Mouse (Mus musculus) lung, embryonic 14.5 days (tissue): ENCODE data around the gene Zfp653. TPM values are rescaled to one million over a fixed set of nuclear protein-coding genes. Genes with fewer than 3 reads are reported as not detected.

Source experiments
- ATAC-seq: fragments of 200-750 bp; cut with Nextera tagmentation; 2 replicates; pipeline ENCODE4 v1.8.0; 2017; ENCODE audit warnings: mild to moderate bottlenecking, moderate TSS enrichment, moderate library complexity; ENCODE audit not compliant: insufficient read depth
- DNase-seq: peaks from one replicate; pipeline ENCODE4 v3.0.0-alpha.2; 2015
- H3K27ac ChIP-seq: fragments of 300-500 bp; sonication (generic); 2 replicates; pipeline ENCODE4 v1.5.1; 2014; ENCODE audit warnings: low read depth, mild to moderate bottlenecking, moderate library complexity
- H3K27me3 ChIP-seq: fragments of 300-500 bp; sonication (generic); 2 replicates; pipeline ENCODE4 v1.6.1; 2014; ENCODE audit warnings: low read length, control low read depth; ENCODE audit not compliant: insufficient read depth
- H3K36me3 ChIP-seq: fragments of 300-500 bp; sonication (generic); 2 replicates; pipeline ENCODE4 v1.6.1; 2014; ENCODE audit warnings: control low read depth; ENCODE audit not compliant: insufficient read depth
- H3K4me1 ChIP-seq: fragments of 300-500 bp; sonication (generic); 2 replicates; pipeline ENCODE4 v1.6.1; 2014; ENCODE audit warnings: antibody characterized with exemption, control low read depth; ENCODE audit not compliant: insufficient read depth
- H3K4me2 ChIP-seq: fragments of 300-500 bp; sonication (generic); 2 replicates; pipeline ENCODE4 v1.6.1; 2014; ENCODE audit warnings: mild to moderate bottlenecking
- H3K4me3 ChIP-seq: fragments of 300-500 bp; sonication (generic); 2 replicates; pipeline ENCODE4 v1.5.1; 2014; ENCODE audit warnings: low read depth, low read length
- H3K9ac ChIP-seq: fragments of 300-500 bp; sonication (generic); 2 replicates; pipeline ENCODE4 v1.6.1; 2014
- H3K9me3 ChIP-seq: fragments of 300-500 bp; sonication (generic); 2 replicates; pipeline ENCODE4 v1.6.1; 2016; ENCODE audit warnings: low read depth, low read length, control low read depth
- CTCF ChIP-seq: IDR thresholded peaks from 2 replicates; pipeline ENCODE4 v1.5.1; 2016; ENCODE audit warnings: antibody characterized with exemption, low read depth
- WGBS: fragments of 180-500 bp; shearing (Covaris S2); extraction: QIAGEN DNeasy Blood & Tissue Kit; methylation state at CpG from one replicate; pipeline ENCODE4 v1.1.7; 2014; 5-methylcytosine and 5-hydroxymethylcytosine counted together
- polyA plus RNA-seq: library from polyadenylated mRNA; unstranded; fragments of >200 nt; fragmentation: Nextera tagmentation; extraction: Ambion mirVana; gene quantifications from 2 replicates; pipeline ENCODE4 v1.2.1, GENCODE M21; 2014

Zfp653 gene
- polyA plus RNA-seq, 1 experiment from 2014 or later = 12.4 TPM

DNA sequence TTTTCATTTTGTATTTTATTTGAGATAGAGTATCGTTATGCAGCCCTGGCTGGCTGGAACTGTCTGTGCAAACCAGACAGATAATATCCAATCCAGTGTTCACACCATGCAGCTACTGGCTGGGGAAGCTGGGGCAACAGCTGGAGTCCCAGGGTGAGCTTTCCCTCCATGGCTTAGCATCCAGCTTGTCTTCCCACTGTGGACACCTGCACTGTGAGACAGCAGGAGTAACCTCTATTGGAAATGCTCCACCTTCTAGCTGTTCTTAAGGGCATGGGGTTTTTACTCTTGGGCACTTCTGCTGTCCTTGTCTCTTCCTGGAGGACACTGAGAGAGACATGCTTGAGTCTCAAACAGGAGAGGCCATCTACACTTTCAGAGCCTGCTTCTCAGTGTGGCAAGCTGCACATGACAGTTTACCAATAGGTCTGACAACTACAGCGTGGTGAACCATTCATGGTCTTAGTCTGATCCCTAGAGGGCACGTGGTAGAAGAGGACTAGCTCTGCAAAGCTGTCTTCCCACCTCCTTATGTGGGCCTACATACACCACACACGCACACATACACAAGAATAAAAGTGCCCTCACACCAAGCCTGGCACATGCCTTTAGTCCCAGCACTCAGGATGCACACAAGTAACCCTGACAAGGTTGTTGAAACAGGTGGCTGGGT lies 1.2 kb downstream of the Zfp653 start:
- H3K4me3 ChIP-seq = peak overlapping the region; percentile 79

DNA sequence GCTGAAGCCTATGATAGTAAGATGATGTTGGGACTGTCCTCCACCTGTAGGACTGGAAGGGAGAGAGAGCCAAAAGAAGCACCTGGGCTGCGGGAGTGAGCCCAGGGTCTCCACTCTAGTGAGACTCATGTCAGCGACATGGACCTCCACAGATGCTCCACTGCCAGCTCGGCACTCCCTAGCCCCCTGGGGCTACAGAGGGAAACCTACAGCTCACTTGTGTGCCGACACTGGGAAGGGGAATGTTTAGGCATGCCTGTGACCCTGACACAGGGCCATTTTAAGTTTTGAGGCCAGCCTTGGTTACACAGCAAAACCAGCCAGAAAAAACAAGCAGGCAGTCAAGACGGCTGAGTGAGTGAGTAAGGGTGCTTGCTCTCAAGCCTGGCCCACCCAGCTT lies 4.0 kb downstream of the Zfp653 start:
- H3K4me3 ChIP-seq = no peak overlapping the region
- no peak overlapping the region for H3K9ac ChIP-seq
- no peak overlapping the region for H3K4me2 ChIP-seq
- H3K36me3 ChIP-seq = peaks cover 56% of the 10 kb centered on the region
- H3K27me3 ChIP-seq = no peaks in the 10 kb centered on the region
- DNase-seq (no peak), ATAC-seq (no peak)
- 77% methylated on average over 5 of the region's 5 CpGs for WGBS
- H3K27ac ChIP-seq = no peak overlapping the region
- TF ChIP-seq CTCF = no peak
- no peaks in the 10 kb centered on the region for H3K9me3 ChIP-seq
- no peaks in the 10 kb centered on the region for H3K4me1 ChIP-seq

More for the DNA sequence above, 1.2 kb downstream of the Zfp653 start:
- H3K9ac ChIP-seq = peak overlapping the region; percentile 17
- no peaks in the 10 kb centered on the region for H3K9me3 ChIP-seq
- H3K36me3 ChIP-seq = peaks cover 55% of the 10 kb centered on the region
- H3K4me2 ChIP-seq = peak overlapping the region; percentile 70
- WGBS = 57% methylated on average over 4 of the region's 4 CpGs
- no peaks in the 10 kb centered on the region for H3K4me1 ChIP-seq
- ATAC-seq = peak; percentile 9; the same call in 1 of the 2 replicates
- peak; percentile 5 for DNase-seq
- TF ChIP-seq CTCF = no peak
- H3K27ac ChIP-seq = 0 out of 2 replicates have a peak overlapping the region, but pooled peaks have one; percentile 99
- no peaks in the 10 kb centered on the region for H3K27me3 ChIP-seq

DNA sequence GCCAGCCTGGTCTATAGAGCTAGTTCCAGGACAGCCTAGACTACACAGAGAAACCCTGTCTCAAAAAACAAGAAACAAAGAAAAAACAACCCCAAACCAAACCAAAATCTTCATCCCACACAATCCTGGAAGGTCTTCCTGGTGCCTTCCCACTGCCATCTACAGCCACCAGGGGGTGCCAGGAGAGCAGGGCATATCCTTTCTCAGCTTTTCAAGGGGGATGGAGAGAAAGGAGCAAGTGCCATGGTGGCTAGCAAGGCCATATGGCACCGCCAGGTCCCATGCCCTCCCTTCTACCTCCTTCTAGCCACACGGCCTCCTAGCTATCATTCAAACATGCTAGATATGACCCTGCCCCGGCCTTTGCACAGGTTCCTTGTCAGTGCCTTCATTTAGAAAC lies 4.7 kb downstream of the Zfp653 start:
- DNase-seq = peak; percentile 65
- 65% methylated on average over 3 of the region's 3 CpGs for WGBS
- no peaks in the 10 kb centered on the region for H3K4me1 ChIP-seq
- H3K9ac ChIP-seq = no peak overlapping the region
- peak; percentile 88 for TF ChIP-seq CTCF
- H3K27ac ChIP-seq = no peak overlapping the region
- H3K36me3 ChIP-seq = peaks cover 60% of the 10 kb centered on the region
- no peak overlapping the region for H3K4me2 ChIP-seq
- no peaks in the 10 kb centered on the region for H3K9me3 ChIP-seq
- no peaks in the 10 kb centered on the region for H3K27me3 ChIP-seq
- ATAC-seq = no peak
- H3K4me3 ChIP-seq = no peak overlapping the region

DNA sequence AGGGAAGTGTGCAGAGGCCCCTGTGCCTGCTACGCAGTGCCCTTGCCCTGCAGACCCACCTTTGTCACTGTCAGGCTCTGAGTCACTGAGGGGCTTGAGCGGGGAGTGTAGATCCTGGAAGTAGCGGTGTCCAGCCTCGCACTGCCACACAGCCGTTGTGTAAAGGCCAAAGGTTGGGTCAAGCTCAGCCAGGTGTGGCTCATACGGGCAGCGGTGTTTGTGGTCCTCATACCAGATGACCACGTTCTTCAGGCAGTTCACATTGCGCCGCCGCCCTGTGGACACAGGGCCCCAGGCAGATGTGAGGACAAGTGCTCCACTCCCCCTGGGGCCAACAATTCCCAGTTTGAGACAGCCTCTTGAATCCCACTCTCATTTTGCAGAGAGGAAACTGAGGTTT lies 5.5 kb downstream of the Zfp653 start:
- Histone ChIP-seq H3K4me3 (no peak overlapping the region), H3K27ac (no peak overlapping the region), H3K9me3 (no peaks in the 10 kb centered on the region), H3K4me1 (no peaks in the 10 kb centered on the region), H3K36me3 (peaks cover 60% of the 10 kb centered on the region), H3K27me3 (no peaks in the 10 kb centered on the region), H3K4me2 (no peak overlapping the region), H3K9ac (no peak overlapping the region)
- TF ChIP-seq CTCF = no peak
- DNase-seq = no peak
- WGBS = 92% methylated on average over 11 of the region's 11 CpGs
- ATAC-seq = no peak

DNA sequence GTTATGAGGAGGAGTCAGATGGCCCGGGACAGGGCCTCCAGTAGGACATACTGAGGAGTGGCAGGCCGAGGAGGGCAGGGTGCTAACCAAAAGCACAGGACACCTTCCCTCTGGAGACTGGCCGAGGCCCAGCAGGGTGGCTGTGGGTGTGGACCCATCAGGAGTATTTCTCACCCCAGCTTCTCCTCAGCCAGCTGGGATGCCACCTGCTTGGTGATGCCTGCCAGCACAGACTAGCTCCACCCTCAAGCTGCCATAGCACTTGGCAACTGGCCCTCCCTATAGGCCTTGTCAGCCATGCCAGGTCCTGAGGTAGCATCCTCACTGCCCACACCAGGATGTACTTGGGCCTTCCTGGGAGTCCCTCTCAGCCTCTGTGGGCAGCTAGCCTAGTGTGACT lies 6.8 kb downstream of the Zfp653 start:
- WGBS = 83% methylated on average over 3 of the region's 3 CpGs
- ATAC-seq = no peak

DNA sequence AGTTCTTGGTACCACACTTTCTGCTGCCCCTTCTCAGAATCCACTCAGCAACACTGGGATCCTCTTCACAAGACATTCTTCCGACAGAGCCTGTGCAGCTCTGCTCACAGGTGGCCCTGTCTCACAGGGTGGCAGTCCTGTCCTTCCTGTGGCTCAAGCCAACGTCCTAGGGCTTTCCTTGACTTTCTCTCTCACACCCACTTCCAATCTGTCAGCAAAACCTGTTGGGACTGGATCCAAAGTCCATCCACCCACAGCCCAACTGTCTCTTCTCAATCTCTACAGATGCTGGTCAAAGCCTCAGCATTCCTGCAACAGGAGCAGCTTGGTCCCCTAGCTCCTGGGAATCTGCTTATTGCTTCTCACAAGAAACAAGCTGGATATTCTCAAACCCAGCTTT lies 9.8 kb downstream of the Zfp653 start:
- H3K9me3 ChIP-seq = no peaks in the 10 kb centered on the region
- H3K27ac ChIP-seq = no peak overlapping the region
- H3K27me3 ChIP-seq = no peaks in the 10 kb centered on the region
- ATAC-seq (no peak), DNase-seq (no peak)
- no peaks in the 10 kb centered on the region for H3K4me1 ChIP-seq
- WGBS = 85% methylated on average over 2 of the region's 2 CpGs
- H3K4me2 ChIP-seq = no peak overlapping the region
- H3K4me3 ChIP-seq = no peak overlapping the region
- no peak for TF ChIP-seq CTCF
- H3K9ac ChIP-seq = no peak overlapping the region
- peaks cover 70% of the 10 kb centered on the region for H3K36me3 ChIP-seq

More for the DNA sequence above, 6.8 kb downstream of the Zfp653 start:
- Histone ChIP-seq H3K4me3 (no peak overlapping the region), H3K4me2 (no peak overlapping the region), H3K27ac (no peak overlapping the region), H3K9ac (no peak overlapping the region), H3K36me3 (peaks cover 65% of the 10 kb centered on the region), H3K4me1 (no peaks in the 10 kb centered on the region), H3K27me3 (no peaks in the 10 kb centered on the region), H3K9me3 (no peaks in the 10 kb centered on the region)
- no peak for TF ChIP-seq CTCF
- no peak for DNase-seq

DNA sequence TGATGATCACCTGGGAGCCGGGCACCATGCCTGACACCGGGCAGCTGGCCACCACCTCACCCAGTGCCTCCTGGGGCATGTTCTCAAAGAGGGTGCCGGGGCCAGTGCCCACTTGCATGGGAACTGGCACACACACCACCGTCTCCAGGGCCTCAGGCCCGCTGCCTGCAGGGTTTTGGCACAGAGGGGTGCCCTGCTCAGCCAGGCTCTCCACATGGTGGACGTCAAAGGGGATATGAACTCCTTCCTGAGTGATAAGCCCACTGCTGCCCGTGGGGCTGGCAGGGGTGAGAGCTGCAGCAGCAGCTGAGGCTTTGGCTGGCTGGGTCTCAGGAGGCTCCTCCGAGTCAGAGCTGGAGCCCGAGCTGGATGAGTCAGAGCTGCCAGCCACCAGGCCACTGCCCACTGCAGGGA lies 13.2 kb downstream of the Zfp653 start:
- Histone ChIP-seq H3K4me2 (no peak overlapping the region), H3K27me3 (peaks cover 25% of the 10 kb centered on the region), H3K27ac (no peak overlapping the region), H3K9ac (no peak overlapping the region), H3K9me3 (no peaks in the 10 kb centered on the region), H3K4me3 (no peak overlapping the region), H3K36me3 (peaks cover 41% of the 10 kb centered on the region; the same call in 1 of the 2 replicates), H3K4me1 (no peaks in the 10 kb centered on the region)
- DNase-seq (no peak), ATAC-seq (no peak)
- TF ChIP-seq CTCF = no peak
- WGBS = 87% methylated on average over 9 of the region's 9 CpGs
